Mouse (Mus musculus) naive thymus-derived CD4-positive, alpha-beta T cell, adult 2 months (primary cell): ENCODE measurements around the gene Fbxl7.

Experiments
- DNase-seq: peaks from one replicate; pipeline ENCODE4 v3.0.0-alpha.2; 2011; ENCODE audit warnings: low read depth

Fbxl7 gene

DNA sequence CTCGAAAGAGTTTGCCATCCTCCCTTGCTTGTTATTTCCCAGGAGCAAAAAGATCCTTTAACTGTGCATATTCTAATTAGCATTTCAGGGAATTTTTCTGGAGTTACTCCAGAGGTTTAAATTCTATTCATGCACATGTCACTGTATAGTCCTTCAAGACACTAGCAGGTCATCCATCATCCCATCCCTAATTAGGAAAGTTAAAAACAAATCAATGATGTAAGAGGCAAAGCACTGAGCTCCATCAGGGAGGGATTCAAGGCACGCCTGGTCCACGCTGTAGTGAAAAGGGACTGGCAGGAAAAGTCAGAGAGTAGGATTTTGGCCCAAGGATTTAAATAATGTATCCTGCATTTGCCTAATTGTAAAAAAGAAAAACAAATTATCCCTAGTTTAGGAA, 202.3 kb downstream of the Fbxl7 start:
- DNase-seq: no peak

DNA sequence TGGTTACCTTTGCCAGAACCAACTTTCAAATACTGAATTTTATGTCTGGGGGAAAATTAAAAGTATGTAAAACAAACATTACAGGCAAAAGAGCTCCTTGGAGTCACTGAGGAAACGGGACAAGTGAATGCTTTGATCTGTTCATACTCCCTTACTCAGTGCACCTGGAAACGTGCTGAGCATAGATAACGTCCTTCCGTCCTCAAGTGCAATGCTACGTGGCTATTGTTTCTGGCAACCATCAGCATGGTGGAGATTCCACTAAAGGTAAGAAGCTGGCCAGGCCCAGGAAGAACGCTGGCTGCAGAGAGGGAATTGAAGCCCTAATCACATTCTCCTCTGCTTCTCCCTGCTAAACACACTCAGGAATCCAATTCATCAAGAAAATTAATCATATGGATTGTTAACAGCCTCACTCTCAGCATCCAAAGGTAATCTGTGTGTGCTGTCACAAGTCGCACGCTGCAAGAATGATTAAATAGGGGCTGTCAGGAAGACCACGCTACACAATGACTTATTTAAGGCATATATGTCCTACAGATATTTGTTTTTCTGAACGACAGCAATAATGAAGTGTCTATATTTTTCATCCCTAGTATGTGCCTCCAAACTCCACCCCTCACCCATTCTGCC, 206.8 kb downstream of the Fbxl7 start:
- no peak for DNase-seq

DNA sequence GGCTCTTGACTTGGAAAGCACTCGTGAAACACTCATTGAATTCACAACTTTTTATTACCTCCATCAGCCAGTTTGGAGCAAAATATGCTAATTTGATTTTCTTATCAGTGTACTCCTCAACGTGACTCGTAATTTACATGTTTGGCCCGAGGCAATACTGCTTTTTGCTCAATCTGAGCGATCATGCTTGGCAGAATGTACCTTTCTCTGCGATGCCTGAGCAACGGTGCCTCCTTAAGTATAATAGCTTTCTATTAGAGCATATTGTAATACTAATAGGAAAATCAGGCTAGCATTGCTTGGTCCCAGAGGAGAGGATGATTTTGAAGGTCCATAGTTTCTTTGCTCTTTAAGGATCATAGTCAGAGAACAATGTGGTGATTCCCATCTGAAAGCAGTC, 207.7 kb downstream of the Fbxl7 start:
- DNase-seq: no peak

GRCm38 (mm10) chr15:26682279-26682678, 213.1 kb downstream of the Fbxl7 start:
- no peak for DNase-seq

DNA sequence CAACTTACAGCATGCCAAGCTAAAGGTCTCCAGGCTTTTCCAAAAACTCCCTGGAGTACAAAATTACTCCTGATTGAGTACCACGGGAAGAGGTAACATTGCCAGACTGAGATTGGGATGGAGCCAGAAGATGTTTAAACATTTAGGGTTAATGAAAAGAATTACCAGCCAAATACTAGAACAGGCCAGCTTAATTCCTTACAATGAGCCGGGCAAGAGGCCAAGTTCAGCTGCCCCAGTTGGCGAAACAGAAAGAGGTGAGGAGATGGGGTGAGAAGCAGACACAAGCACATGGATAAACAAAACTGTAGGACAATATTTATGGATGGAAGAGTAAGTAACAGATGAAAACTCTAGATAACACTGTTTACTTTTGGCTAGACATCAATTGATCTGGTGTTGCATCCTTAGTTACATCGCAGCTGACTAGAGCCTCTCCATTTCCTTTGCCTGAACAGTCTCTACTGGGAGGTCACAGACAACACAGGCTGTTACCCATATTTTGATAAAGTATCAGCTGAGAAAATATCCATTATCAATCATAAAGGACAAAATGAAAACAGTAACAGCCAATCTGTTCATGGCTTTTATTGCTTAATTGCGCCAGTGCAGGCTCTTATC, 222.0 kb downstream of the Fbxl7 start:
- DNase-seq: no peak

- no peak for DNase-seq
Measured at GRCm38 (mm10) chr15:26654988-26655387, 240.4 kb downstream of the Fbxl7 start.

GRCm38 (mm10) chr15:26642563-26642962, 252.8 kb downstream of the Fbxl7 start:
- DNase-seq: no peak

GRCm38 (mm10) chr15:26639726-26640125, 255.7 kb downstream of the Fbxl7 start:
- no peak for DNase-seq

- DNase-seq: no peak
Measured at GRCm38 (mm10) chr15:26635591-26635990, 259.8 kb downstream of the Fbxl7 start.

GRCm38 (mm10) chr15:26628181-26628580, 267.2 kb downstream of the Fbxl7 start:
- DNase-seq: no peak

GRCm38 (mm10) chr15:26623242-26623641, 272.1 kb downstream of the Fbxl7 start:
- DNase-seq: no peak

- DNase-seq: no peak
Measured at GRCm38 (mm10) chr15:26620279-26620678, 275.1 kb downstream of the Fbxl7 start.

- DNase-seq: no peak
Measured at GRCm38 (mm10) chr15:26619221-26619620, 276.2 kb downstream of the Fbxl7 start.

- no peak for DNase-seq
Measured at GRCm38 (mm10) chr15:26596239-26596638, 299.1 kb downstream of the Fbxl7 start.

DNA sequence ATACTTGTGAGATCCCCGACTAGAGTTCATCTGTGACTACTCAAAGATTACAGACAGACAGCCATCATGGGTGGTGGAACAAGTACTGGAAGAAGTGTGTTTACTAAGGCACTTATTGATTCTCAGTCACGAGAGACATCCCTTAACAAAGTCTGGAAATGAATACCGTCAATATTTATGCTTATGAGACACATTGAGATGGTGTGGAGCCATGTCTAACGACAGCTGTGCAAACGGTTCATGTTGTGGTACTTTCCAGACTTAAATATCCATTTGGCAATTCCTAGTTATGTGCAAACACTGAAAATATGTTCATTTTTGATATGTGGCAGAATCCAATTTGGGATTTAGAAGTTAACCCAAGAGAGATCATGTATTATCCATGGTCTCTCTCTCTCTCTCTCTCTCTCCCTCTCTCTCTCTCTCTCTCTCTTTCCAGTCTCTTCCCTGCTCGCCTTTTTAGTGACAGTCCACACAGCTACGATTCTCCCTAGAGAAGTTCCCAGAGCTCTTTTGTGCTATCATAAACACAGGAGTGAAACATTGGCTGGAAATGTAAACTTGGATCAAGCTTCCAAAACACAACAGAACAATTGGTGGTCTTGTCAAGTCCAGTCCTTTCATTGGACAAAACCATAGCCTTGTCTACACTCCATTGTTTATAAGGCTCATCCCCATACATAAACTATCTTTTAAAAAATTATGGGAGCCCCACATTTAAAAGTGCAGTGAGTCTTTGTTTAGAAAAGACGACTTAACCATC, 315.3 kb downstream of the Fbxl7 start:
- DNase-seq: no peak

DNA sequence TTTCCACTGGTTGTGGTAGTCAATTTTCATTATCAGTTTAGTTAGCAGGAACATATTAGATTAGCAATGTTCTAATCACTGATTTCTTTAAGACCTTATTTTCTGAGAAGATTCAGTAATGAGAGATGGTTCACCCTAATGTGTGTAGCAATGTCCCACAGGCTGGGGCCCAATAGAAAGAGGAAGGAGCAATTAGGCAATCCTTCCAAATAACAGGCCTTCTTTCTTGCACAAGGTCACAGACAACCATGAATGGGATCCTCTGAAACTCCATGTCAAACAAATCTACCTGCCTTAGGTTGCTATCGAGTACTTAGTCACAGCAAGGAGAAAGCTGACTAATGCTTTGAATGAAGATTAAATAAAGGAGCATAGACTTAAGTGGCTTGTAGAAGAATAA, 316.9 kb downstream of the Fbxl7 start:
- no peak for DNase-seq

GRCm38 (mm10) chr15:26566076-26566475, 329.3 kb downstream of the Fbxl7 start:
- no peak for DNase-seq

DNA sequence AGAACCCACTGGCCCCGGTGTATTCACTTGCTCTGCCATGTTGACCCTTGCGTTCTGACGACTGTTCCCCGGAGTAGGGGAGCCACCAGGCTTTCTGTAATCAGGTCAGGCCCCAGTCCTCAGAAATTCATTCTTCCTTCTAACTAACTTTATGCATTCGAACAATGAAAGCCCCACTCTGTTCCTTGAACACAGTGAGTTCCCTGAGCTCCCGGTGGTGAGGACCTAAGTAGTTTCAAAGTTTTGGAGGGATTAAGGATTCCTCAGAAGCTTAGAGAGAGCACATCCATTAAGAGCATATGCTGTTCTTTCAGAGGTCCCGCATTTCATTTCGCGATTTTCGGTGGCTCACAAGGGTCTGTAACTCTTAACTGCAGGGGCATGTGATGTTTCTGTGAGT, 341.8 kb downstream of the Fbxl7 start:
- DNase-seq: no peak

GRCm38 (mm10) chr15:26533997-26534700, 361.2 kb downstream of the Fbxl7 start:
- no peak for DNase-seq

- DNase-seq: no peak
Measured at GRCm38 (mm10) chr15:26519220-26519631, 376.2 kb downstream of the Fbxl7 start.

- no peak for DNase-seq
Measured at GRCm38 (mm10) chr15:26501024-26501423, 394.4 kb downstream of the Fbxl7 start.
